Mouse (Mus musculus): ENCODE measurements at regions not wholly inside any gene's neighbourhood (a gene's known extent, or its start where the extent isn't known, plus 50 kb on each side); places are given as distances from the start of the nearest gene placed in this dataset.

DNA sequence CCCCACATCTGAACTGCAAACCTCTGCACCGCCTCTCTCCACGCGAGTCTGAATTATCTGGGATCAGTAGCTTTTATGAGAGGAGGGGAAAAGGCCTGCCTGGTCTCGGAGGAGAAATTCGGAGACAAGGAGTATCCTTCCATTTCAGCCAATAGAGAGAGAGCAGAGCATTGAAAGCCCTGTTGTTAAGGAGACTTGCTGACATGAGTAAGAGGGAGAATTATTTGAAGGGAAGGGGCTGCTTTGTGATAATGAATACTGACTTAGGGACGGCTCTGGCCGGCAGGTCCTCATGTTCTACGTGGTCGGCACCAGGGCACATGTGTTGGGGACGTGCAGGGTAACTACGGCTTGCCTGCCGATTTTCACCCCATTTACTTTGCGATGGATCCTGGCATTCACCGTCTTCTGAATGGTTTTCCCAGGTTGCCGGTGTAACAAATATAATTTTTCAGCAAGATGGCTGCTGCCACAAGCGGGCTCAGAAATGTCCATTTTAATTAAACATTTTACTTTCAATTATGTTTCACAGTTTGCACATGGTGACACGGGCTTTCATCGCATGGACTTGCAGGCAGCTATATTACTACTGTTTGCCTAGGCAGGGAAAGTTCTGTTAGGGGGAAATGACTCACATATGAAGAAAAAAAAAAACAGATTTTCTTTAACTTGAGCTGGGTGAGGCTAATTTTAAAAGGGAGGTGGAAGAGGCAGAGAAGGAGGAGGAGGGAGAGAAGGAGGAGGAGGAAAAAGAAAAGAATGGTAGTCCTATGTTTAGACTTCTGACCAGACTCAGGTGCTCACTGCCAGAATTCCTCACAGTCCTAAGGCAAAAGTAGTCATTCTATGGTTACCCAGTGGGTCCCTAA is 744.3 kb upstream of the Arrdc4 start:
- no peak for ATAC-seq (replicated peaks; ENCODE audit: low FRiP score, low TSS enrichment, poor library complexity, severe bottlenecking)

DNA sequence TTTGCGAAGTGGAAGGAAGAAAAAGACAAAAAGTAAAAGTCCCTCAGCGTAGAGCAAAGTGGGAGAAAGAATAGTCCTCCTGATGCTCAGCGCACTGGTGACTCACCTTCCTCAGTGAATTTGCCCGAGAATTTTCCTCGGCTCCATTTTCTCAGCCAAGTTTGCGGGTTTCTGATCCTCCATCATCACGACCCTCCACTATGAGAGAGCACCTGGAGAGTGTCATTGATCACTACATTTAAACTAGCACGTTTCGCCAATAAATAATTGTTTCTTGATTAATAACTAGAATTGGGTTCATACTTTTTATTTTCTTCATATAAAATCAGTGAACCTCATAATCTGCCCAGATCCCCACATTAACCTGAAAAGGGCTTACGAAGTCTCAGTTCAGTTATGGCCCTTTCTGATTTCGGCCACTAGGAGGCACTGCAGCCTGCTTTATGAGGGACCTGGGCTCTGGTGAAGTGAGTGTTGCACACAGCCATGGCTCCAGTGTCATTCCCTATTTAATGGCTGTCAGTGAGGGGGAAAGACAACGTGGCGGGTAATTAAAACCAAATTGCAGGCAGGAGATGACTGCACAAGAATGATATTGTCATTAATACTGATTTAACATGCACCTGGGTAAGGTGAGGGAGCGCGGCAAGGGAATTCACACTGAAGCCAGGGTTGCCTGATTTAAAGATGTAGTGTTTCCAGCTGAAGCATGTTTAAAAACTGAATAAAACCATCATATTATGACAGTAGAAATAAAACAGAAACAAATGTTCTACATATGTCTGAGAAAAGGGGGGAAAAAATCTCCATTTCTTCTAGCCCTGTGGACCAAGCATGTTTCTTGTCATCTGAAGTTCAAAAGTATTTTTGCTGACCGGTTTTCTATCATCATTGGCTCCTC is 741.8 kb upstream of the Arrdc4 start:
- ATAC-seq (replicated peaks; ENCODE audit: low FRiP score, low TSS enrichment, poor library complexity, severe bottlenecking), result peak; percentile 65; the same call in 1 of the 2 replicates

DNA sequence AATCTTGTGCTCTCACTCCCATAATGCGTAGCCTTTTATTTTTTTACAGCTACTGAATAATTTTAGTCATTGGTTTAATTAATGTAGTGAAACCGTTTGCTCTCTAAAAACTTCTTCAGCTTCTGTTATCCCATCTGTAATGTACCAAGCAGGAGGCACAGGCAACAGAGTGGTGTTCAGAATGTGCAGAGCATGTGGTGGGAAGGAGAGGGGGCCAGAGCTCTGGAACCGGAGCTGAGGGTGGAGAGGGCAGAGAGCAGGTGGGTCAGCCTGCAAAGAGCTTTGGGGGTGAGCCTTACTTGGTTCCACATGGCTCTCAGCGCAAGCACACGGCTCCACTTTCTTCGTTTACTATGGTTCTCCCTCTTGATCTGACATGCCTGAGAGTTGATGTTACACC is 739.6 kb upstream of the Arrdc4 start:
- no peak for ATAC-seq (replicated peaks; ENCODE audit: low FRiP score, low TSS enrichment, poor library complexity, severe bottlenecking)

DNA sequence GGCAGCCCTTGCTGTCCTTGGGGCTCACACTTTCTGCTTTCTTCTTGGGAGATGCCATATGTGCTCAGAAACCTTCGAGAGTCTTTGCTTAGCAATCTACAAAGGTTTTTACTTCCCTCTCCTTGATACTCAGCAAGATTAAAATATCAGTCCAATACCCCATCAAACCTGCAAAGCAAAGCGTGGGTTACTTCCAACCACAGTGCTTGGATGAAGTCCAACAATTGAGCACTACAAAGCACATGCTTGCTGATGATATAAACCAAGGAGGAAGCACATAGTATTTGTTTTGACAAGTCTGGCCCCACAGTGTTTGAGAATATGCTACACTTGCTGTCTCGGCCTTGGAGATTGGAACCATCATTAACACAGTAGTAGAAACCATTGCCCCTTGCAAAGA is 738.1 kb upstream of the Arrdc4 start:
- ATAC-seq (replicated peaks; ENCODE audit: low FRiP score, low TSS enrichment, poor library complexity, severe bottlenecking), result no peak

DNA sequence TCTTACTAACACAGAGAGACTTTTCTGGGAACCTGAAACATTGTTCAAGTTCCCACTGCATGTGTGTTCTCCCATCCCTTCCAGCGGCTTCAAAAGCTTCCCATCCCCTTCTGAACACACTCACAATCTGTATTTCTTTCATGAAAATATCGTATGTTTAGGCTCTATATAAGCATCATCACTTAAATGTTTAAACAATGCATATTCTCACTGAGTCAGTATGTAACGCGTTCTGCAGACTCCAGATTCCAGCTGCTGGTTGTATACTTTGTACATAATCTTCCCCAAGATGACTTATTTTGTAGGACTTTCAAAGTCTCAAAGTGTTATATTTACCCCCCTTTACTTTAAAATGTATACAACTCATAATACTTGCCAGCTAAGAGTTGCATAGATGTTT is 735.5 kb upstream of the Arrdc4 start:
- ATAC-seq (replicated peaks; ENCODE audit: low FRiP score, low TSS enrichment, poor library complexity, severe bottlenecking), result no peak
